Mouse (Mus musculus) lung, embryonic 14.5 days (tissue): Measurements from ENCODE around the gene Hectd1. TPM values are rescaled to one million over a fixed set of nuclear protein-coding genes. Genes with fewer than 3 reads are reported as not detected.

Source experiments
- ATAC-seq: fragments of 200-750 bp; cut with Nextera tagmentation; 2 replicates; pipeline ENCODE4 v1.8.0; 2017; ENCODE audit warnings: mild to moderate bottlenecking, moderate TSS enrichment, moderate library complexity; ENCODE audit not compliant: insufficient read depth
- DNase-seq: peaks from one replicate; pipeline ENCODE4 v3.0.0-alpha.2; 2015
- H3K27ac ChIP-seq: fragments of 300-500 bp; sonication (generic); 2 replicates; pipeline ENCODE4 v1.5.1; 2014; ENCODE audit warnings: low read depth, mild to moderate bottlenecking, moderate library complexity
- H3K27me3 ChIP-seq: fragments of 300-500 bp; sonication (generic); 2 replicates; pipeline ENCODE4 v1.6.1; 2014; ENCODE audit warnings: low read length, control low read depth; ENCODE audit not compliant: insufficient read depth
- H3K36me3 ChIP-seq: fragments of 300-500 bp; sonication (generic); 2 replicates; pipeline ENCODE4 v1.6.1; 2014; ENCODE audit warnings: control low read depth; ENCODE audit not compliant: insufficient read depth
- H3K4me1 ChIP-seq: fragments of 300-500 bp; sonication (generic); 2 replicates; pipeline ENCODE4 v1.6.1; 2014; ENCODE audit warnings: antibody characterized with exemption, control low read depth; ENCODE audit not compliant: insufficient read depth
- H3K4me2 ChIP-seq: fragments of 300-500 bp; sonication (generic); 2 replicates; pipeline ENCODE4 v1.6.1; 2014; ENCODE audit warnings: mild to moderate bottlenecking
- H3K4me3 ChIP-seq: fragments of 300-500 bp; sonication (generic); 2 replicates; pipeline ENCODE4 v1.5.1; 2014; ENCODE audit warnings: low read depth, low read length
- H3K9ac ChIP-seq: fragments of 300-500 bp; sonication (generic); 2 replicates; pipeline ENCODE4 v1.6.1; 2014
- H3K9me3 ChIP-seq: fragments of 300-500 bp; sonication (generic); 2 replicates; pipeline ENCODE4 v1.6.1; 2016; ENCODE audit warnings: low read depth, low read length, control low read depth
- CTCF ChIP-seq: IDR thresholded peaks from 2 replicates; pipeline ENCODE4 v1.5.1; 2016; ENCODE audit warnings: antibody characterized with exemption, low read depth
- WGBS: fragments of 180-500 bp; shearing (Covaris S2); extraction: QIAGEN DNeasy Blood & Tissue Kit; methylation state at CpG from one replicate; pipeline ENCODE4 v1.1.7; 2014; 5-methylcytosine and 5-hydroxymethylcytosine counted together
- polyA plus RNA-seq: library from polyadenylated mRNA; unstranded; fragments of >200 nt; fragmentation: Nextera tagmentation; extraction: Ambion mirVana; gene quantifications from 2 replicates; pipeline ENCODE4 v1.2.1, GENCODE M21; 2014

Gene Hectd1
- polyA plus RNA-seq, 1 experiment from 2014 or later, result 46.8 TPM

DNA sequence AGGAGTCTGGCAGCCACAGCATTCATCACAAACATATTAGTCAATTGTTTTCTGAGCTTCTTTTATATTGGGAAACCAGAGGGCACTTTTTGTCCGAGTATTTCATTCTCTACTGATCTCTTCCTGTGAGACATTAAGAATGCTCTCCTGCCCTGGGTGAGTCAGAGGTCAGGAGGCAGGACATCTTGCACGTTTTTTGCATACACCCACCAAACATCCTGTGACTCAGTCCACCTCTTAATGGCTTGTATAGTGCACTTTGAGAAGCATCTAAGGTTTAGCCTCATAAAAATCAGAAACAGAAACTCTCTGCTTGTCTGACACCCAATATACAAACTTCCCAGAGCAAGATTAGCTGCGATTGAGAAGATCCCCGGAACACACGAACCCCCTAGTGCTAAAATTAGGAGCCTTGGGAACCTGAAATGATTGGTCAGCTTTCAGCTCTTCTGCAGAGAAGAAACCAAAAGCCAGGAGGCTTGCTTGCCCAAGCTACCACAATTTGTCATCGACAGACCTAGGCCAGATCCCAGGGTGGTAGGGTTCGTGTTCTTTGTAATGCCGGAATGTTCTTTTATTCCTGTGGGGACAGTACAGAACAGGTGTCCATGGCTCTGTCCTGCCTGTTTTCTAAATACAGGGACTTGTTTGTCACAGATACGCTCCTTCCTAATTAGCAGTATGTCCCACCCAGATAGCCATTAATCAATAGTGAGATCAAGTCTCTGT, 35.9 kb upstream of the Hectd1 start:
- Histone ChIP-seq H3K4me2 (no peak overlapping the region), H3K9ac (no peak overlapping the region), H3K9me3 (no peaks in the 10 kb centered on the region), H3K4me1 (peaks cover 7% of the 10 kb centered on the region), H3K36me3 (no peaks in the 10 kb centered on the region), H3K27me3 (no peaks in the 10 kb centered on the region), H3K27ac (no peak overlapping the region), H3K4me3 (no peak overlapping the region)
- 54% methylated on average over 9 of the region's 9 CpGs for WGBS
- DNase-seq (no peak), ATAC-seq (no peak)
- TF ChIP-seq CTCF, result no peak

GRCm38 (mm10) chr12:51863116-51864002, 34.0 kb upstream of the Hectd1 start:
- peak; percentile 43 for DNase-seq
- Histone ChIP-seq H3K4me2 (no peak overlapping the region), H3K4me3 (no peak overlapping the region), H3K36me3 (no peaks in the 10 kb centered on the region), H3K4me1 (peaks cover 7% of the 10 kb centered on the region), H3K9ac (no peak overlapping the region), H3K27me3 (no peaks in the 10 kb centered on the region), H3K9me3 (no peaks in the 10 kb centered on the region), H3K27ac (no peak overlapping the region)
- 78% methylated on average over 14 of the region's 14 CpGs for WGBS
- no peak for TF ChIP-seq CTCF
- ATAC-seq, result no peak

- 74% methylated on average over 13 of the region's 13 CpGs for WGBS
Observed at GRCm38 (mm10) chr12:51858134-51859028, 29.0 kb upstream of the Hectd1 start.

GRCm38 (mm10) chr12:51856768-51857295, 27.5 kb upstream of the Hectd1 start:
- Histone ChIP-seq H3K4me2 (no peak overlapping the region), H3K27me3 (no peaks in the 10 kb centered on the region), H3K36me3 (no peaks in the 10 kb centered on the region), H3K9ac (no peak overlapping the region), H3K4me3 (no peak overlapping the region), H3K27ac (no peak overlapping the region), H3K9me3 (no peaks in the 10 kb centered on the region), H3K4me1 (no peaks in the 10 kb centered on the region)
- TF ChIP-seq CTCF, result no peak
- DNase-seq (no peak), ATAC-seq (no peak)
- 75% methylated on average over 8 of the region's 8 CpGs for WGBS

More at GRCm38 (mm10) chr12:51858134-51859028, 29.0 kb upstream of the Hectd1 start:
- Histone ChIP-seq H3K4me1 (no peaks in the 10 kb centered on the region), H3K36me3 (no peaks in the 10 kb centered on the region), H3K4me3 (no peak overlapping the region), H3K27me3 (no peaks in the 10 kb centered on the region), H3K9me3 (no peaks in the 10 kb centered on the region), H3K27ac (no peak overlapping the region), H3K4me2 (no peak overlapping the region), H3K9ac (no peak overlapping the region)
- no peak for TF ChIP-seq CTCF
- no peak for ATAC-seq
- DNase-seq, result no peak

GRCm38 (mm10) chr12:51855872-51856271, 26.5 kb upstream of the Hectd1 start:
- Histone ChIP-seq H3K4me1 (no peaks in the 10 kb centered on the region), H3K27ac (no peak overlapping the region), H3K9me3 (no peaks in the 10 kb centered on the region), H3K9ac (no peak overlapping the region), H3K4me2 (no peak overlapping the region), H3K27me3 (no peaks in the 10 kb centered on the region), H3K36me3 (no peaks in the 10 kb centered on the region), H3K4me3 (no peak overlapping the region)
- no peak for ATAC-seq
- 77% methylated on average over 2 of the region's 2 CpGs for WGBS
- TF ChIP-seq CTCF, result no peak
- DNase-seq, result no peak

GRCm38 (mm10) chr12:51855453-51855852, 26.1 kb upstream of the Hectd1 start:
- 69% methylated on average over 7 of the region's 7 CpGs for WGBS
- Histone ChIP-seq H3K27me3 (no peaks in the 10 kb centered on the region), H3K4me2 (no peak overlapping the region), H3K27ac (no peak overlapping the region), H3K4me3 (no peak overlapping the region), H3K9me3 (no peaks in the 10 kb centered on the region), H3K36me3 (no peaks in the 10 kb centered on the region), H3K4me1 (no peaks in the 10 kb centered on the region), H3K9ac (no peak overlapping the region)
- TF ChIP-seq CTCF, result no peak
- DNase-seq, result no peak
- ATAC-seq, result no peak
